26 mouse cellular contexts compared by ENCODE assay signal in genomic region chr6:65061049-65061448, GRCm38 (mm10).
"Had no signal": no experiment of that assay in that cellular context is flagged by ENCODE, and none has a peak within 500 bp of the region (broad histone marks: within the 10 kb centered on the region; RNA-seq: fewer than 3 reads in every experiment).

No protein-coding gene starts in this region.

- DNase-seq: gastrocnemius, postnatal 10 days; gastrocnemius, postnatal 25 days; heart, adult 18-20 months; heart, postnatal 10 days; heart, postnatal 4 days; kidney, adult 11 months; kidney, adult 2 months; kidney, adult 9 months; kidney, postnatal 14 days; kidney, postnatal 36 days; liver; liver, embryonic 13.5 days; liver, postnatal 0 days had no signal

- H3K4me1 ChIP-seq: heart, embryonic 10.5 days; heart, embryonic 12.5 days; hindbrain, embryonic 10.5 days; hindbrain, embryonic 12.5 days; hindbrain, embryonic 15.5 days; kidney, embryonic 15.5 days; limb, embryonic 10.5 days; limb, embryonic 12.5 days; liver, embryonic 13.5 days; liver, embryonic 15.5 days had no signal

- H3K27ac ChIP-seq: heart, embryonic 10.5 days; hindbrain, embryonic 10.5 days; hindbrain, embryonic 12.5 days; hindbrain, embryonic 15.5 days; hindbrain, postnatal 0 days; kidney, embryonic 15.5 days; kidney, postnatal 0 days; layer of hippocampus, adult 2 months; left cerebral cortex, adult 2 months; limb, embryonic 10.5 days; limb, embryonic 12.5 days; liver, embryonic 13.5 days; liver, embryonic 15.5 days had no signal

- H3K4me3 ChIP-seq: heart, embryonic 10.5 days; heart, embryonic 12.5 days; hindbrain, embryonic 10.5 days; hindbrain, embryonic 12.5 days; hindbrain, embryonic 15.5 days; kidney, embryonic 15.5 days; layer of hippocampus, adult 2 months; left cerebral cortex, adult 2 months; limb, embryonic 10.5 days; limb, embryonic 12.5 days; liver, embryonic 13.5 days; liver, embryonic 15.5 days had no signal

- H3K9ac ChIP-seq: heart, embryonic 12.5 days; hindbrain, embryonic 12.5 days; hindbrain, embryonic 15.5 days; kidney, embryonic 15.5 days; limb, embryonic 12.5 days; liver, embryonic 13.5 days; liver, embryonic 15.5 days; liver, postnatal 0 days had no signal

- H3K9me3 ChIP-seq: heart, embryonic 10.5 days; heart, embryonic 12.5 days; hindbrain, embryonic 10.5 days; hindbrain, embryonic 12.5 days; hindbrain, embryonic 15.5 days; kidney, embryonic 15.5 days; limb, embryonic 10.5 days; limb, embryonic 12.5 days; liver, embryonic 13.5 days; liver, embryonic 15.5 days had no signal

- H3K27me3 ChIP-seq: heart, embryonic 12.5 days; hindbrain, embryonic 12.5 days; hindbrain, embryonic 15.5 days; kidney, embryonic 15.5 days; limb, embryonic 12.5 days; liver, embryonic 13.5 days; liver, embryonic 15.5 days had no signal
